Comparison of ENCODE assay signal across 7 mouse cellular contexts in genomic region chr1:165707640-165708322, GRCm38 (mm10). TPM values are rescaled to one million over a fixed set of nuclear protein-coding genes. Genes with fewer than 3 reads are reported as not detected.
DNase-seq lines count a peak whose midpoint lies in the region; ATAC-seq and TF ChIP-seq lines count a peak whose summit lies in the region.

No protein-coding gene starts in this region.

- whole genome bisulfite sequencing in intestine, embryonic 15.5 days = under 1% methylated on average over 46 of the region's 47 CpGs
- under 1% methylated on average over 46 of the region's 47 CpGs for WGBS in liver, postnatal 0 days (ENCODE audit: insufficient replicate concordance)
- 1% methylated on average over 47 of the region's 47 CpGs for WGBS in neural tube, embryonic 13.5 days

- H3K9ac ChIP-seq in intestine, embryonic 15.5 days = peak overlapping the region; percentile 81
- peak overlapping the region; percentile 83 for H3K9ac ChIP-seq in liver, postnatal 0 days (replicated peaks)
- H3K9ac ChIP-seq in neural tube, embryonic 13.5 days = peak overlapping the region; percentile 68

- H3K27ac ChIP-seq in intestine, embryonic 15.5 days = peak overlapping the region; percentile 49; the same call in 1 of the 2 replicates
- peak overlapping the region; percentile 91 for H3K27ac ChIP-seq in liver, postnatal 0 days (ENCODE audit: low read depth)
- H3K27ac ChIP-seq in neural tube, embryonic 13.5 days (replicated peaks) = peak overlapping the region; percentile 18; the same call in 1 of the 2 replicates

- peak overlapping the region; percentile 84 for H3K4me2 ChIP-seq in intestine, embryonic 15.5 days (replicated peaks)
- H3K4me2 ChIP-seq in liver, postnatal 0 days (ENCODE audit: low read depth, low read length) = peak overlapping the region; percentile 79
- peak overlapping the region; percentile 90 for H3K4me2 ChIP-seq in neural tube, embryonic 13.5 days

- peak; percentile 44 for DNase-seq in ZHBTc4 (ENCODE audit: low read depth, low spot score)
- DNase-seq in cerebellum, postnatal 14 days = peak; percentile 19 to 31
- peak; percentile 53 to 71 for DNase-seq in gastrocnemius, postnatal 4 days (ENCODE audit: low spot score in 2 of 2)
- peak; percentile 66 for DNase-seq in liver, postnatal 0 days
- peak; percentile 77 to 81 for DNase-seq in thymus, postnatal 36 days

- no peaks in the 10 kb centered on the region for H3K27me3 ChIP-seq in intestine, embryonic 15.5 days (replicated peaks)
- H3K27me3 ChIP-seq in liver, postnatal 0 days (ENCODE audit: insufficient read depth, low read length) = peaks cover 4% of the 10 kb centered on the region; the same call in 1 of the 2 replicates
- H3K27me3 ChIP-seq in neural tube, embryonic 13.5 days = peaks cover 59% of the 10 kb centered on the region

- peak overlapping the region; percentile 66 for H3K4me3 ChIP-seq in intestine, embryonic 15.5 days (replicated peaks)
- H3K4me3 ChIP-seq in liver, postnatal 0 days (ENCODE audit: low read depth, low read length) = peak overlapping the region; percentile 77
- H3K4me3 ChIP-seq in neural tube, embryonic 13.5 days = peak overlapping the region; percentile 54

- peaks cover 37% of the 10 kb centered on the region for H3K4me1 ChIP-seq in intestine, embryonic 15.5 days (replicated peaks)
- H3K4me1 ChIP-seq in liver, postnatal 0 days (ENCODE audit: insufficient read depth) = peaks cover 40% of the 10 kb centered on the region
- H3K4me1 ChIP-seq in neural tube, embryonic 13.5 days (replicated peaks) = peaks cover 21% of the 10 kb centered on the region

- TF ChIP-seq CTCF in liver, postnatal 0 days (IDR thresholded peaks at IDR 0.05; ENCODE audit: low read depth) = 0 out of 2 replicates have a peak, but pooled peaks have one; percentile 2

- H3K36me3 ChIP-seq in intestine, embryonic 15.5 days = no peaks in the 10 kb centered on the region
- no peaks in the 10 kb centered on the region for H3K36me3 ChIP-seq in liver, postnatal 0 days (replicated peaks; ENCODE audit: insufficient read depth, low read length)
- no peaks in the 10 kb centered on the region for H3K36me3 ChIP-seq in neural tube, embryonic 13.5 days

- no peaks in the 10 kb centered on the region for H3K9me3 ChIP-seq in intestine, embryonic 15.5 days
- no peaks in the 10 kb centered on the region for H3K9me3 ChIP-seq in liver, postnatal 0 days (ENCODE audit: low read length)
- no peaks in the 10 kb centered on the region for H3K9me3 ChIP-seq in neural tube, embryonic 13.5 days

- TF ChIP-seq EP300 in liver, postnatal 0 days (IDR thresholded peaks at IDR 0.05; ENCODE audit: low read depth) = no peak

- peak; percentile 88 for ATAC-seq in intestine, embryonic 15.5 days
- ATAC-seq in liver, postnatal 0 days = peak; percentile 46
- peak; percentile 74; the same call in 1 of the 2 replicates for ATAC-seq in neural tube, embryonic 13.5 days (ENCODE audit: low read depth)

RNA-seq across cellular contexts. Expression of gene Rcsd1, which starts 1.8 kb away (rescaled TPM):
- 100 to 1,000 TPM; 108 to 126 TPM for total RNA-seq in gastrocnemius, postnatal 4 days (2021)
- 32.7 and 33.8 TPM in 2 replicates for polyA plus RNA-seq in intestine, embryonic 15.5 days (2015; fragmentation: Nextera tagmentation; extraction: Ambion mirVana)
- 14.6 and 15.0 TPM in 2 replicates for polyA plus RNA-seq in liver, postnatal 0 days (2015; fragmentation: Nextera tagmentation; extraction: Ambion mirVana)
- polyA plus RNA-seq in neural tube, embryonic 13.5 days (2015; fragmentation: Nextera tagmentation; extraction: Ambion mirVana) = 12.4 and 13.5 TPM in 2 replicates

RNA-seq across cellular contexts. Expression of gene Creg1, which starts 55.8 kb away (rescaled TPM):
- 10 to 100 TPM; 27.5 to 28.3 TPM for total RNA-seq in gastrocnemius, postnatal 4 days (2021)
- polyA plus RNA-seq in intestine, embryonic 15.5 days (2015; fragmentation: Nextera tagmentation; extraction: Ambion mirVana) = 101 and 124 TPM in 2 replicates
- 289 and 305 TPM in 2 replicates for polyA plus RNA-seq in liver, postnatal 0 days (2015; fragmentation: Nextera tagmentation; extraction: Ambion mirVana)
- polyA plus RNA-seq in neural tube, embryonic 13.5 days (2015; fragmentation: Nextera tagmentation; extraction: Ambion mirVana) = 32.9 and 37.0 TPM in 2 replicates

Comparison
In these comparisons a context has a peak if more than half of its experiments do, and no peak if none do; other contexts are left out.
1. Peak in every context shown above with its lines: DNase-seq, ATAC-seq, H3K4me3 ChIP-seq and H3K27ac ChIP-seq.
2. DNase-seq: peak in every context shown above with its lines; median percentile 79 in thymus, postnatal 36 days; 66 in liver, postnatal 0 days; 62 in gastrocnemius, postnatal 4 days; 44 in ZHBTc4; 25 in cerebellum, postnatal 14 days.
3. H3K27ac ChIP-seq: peak in every context shown above with its lines; median percentile 91 in liver, postnatal 0 days; 49 in intestine, embryonic 15.5 days; 18 in neural tube, embryonic 13.5 days.